Mouse (Mus musculus) heart, adult 9 months (tissue): ENCODE results near the gene Gm36210.

Source experiments
- DNase-seq, 2 experiments: peaks; one replicate each; pipeline ENCODE4 v3.0.0; 2022; ENCODE audit warnings: low spot score in 2 of 2

Gm36210 gene

GRCm38 (mm10) chr7:4906466-4906950 is at the start of gene Gm36210:
Gene Gm36210, minus strand, starts transcription at chr7:4906516.
- no peak for DNase-seq

GRCm38 (mm10) chr7:4953815-4954445 is 47.6 kb upstream of the Gm36210 start:
- peak in 1 of 2 experiments; percentile 33 for DNase-seq

DNA sequence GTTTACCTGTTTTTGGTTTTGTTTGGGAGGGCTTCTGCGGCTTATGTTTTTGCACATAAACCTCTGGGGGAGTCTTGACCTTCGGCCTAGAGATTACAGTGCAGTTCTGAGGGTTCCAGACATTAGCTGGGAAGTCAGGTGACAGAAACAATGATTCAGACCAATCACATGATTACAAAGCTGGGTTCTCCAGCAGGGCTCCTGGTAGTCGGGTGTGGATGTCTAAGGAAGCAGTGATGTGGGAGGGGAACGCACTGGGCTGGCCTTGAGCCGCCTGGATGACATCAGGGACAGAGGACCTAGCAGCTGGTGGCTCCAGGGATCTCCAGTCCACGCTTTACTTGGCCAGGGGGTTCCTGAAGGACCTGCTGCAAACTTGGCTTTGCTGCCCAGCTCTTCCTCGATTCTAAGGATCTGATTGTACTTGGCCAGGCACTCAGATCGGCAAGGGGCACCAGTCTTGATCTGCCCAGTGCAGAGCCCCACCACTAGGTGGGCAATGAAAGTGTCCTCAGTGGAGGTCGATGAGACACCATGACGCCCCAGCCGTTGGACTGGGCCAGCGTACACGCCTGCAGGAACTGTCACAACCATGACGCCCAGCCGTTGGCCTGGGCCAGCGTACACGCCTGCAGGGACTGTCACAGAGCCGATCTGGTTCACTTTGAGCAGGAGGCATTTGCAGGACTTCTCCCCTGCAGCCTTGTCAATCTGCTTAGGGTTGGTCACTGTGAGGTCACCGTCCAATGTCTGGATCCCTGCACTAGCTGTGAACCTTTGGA is 44.4 kb upstream of the Gm36210 start:
- peak; percentile 61 to 69 for DNase-seq

DNA sequence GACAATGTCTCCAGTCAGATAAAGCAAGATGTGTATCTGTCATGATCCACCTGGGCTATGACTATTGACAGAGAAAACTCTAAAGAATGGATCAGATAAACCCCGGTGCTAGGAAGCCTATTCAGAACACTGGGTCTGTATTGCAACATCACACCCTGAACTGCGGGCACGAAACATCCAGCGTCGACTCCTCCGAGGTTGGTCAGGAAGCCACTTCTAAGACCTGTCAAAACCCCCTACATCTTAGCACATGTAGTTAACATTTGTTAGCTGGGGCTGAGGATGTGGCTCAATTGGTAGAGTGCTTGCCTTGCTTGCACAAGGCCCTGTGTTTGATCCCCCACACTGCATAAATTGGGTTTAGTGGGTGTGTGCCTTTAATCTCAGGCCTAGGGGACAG is 42.1 kb upstream of the Gm36210 start:
- DNase-seq = no peak

DNA sequence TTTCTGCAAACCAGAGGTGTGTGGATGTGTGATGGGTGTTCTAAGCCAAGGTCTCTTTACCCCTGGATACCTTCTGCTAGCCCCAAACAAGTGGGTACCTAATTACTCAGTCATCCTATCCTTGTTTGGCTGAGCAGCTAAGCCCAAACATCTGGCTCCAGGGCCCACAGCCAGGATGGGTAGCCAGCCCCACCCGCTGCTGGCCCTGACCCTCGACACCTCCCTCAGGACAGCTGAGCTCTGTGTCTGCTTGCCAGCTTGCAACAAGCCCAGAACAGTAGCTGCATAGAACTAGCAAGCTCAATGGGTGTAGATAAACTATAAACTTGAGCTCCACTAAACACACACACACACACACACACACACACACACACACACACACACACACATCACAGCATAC is 41.5 kb upstream of the Gm36210 start:
- peak; percentile 53 to 80 for DNase-seq

DNA sequence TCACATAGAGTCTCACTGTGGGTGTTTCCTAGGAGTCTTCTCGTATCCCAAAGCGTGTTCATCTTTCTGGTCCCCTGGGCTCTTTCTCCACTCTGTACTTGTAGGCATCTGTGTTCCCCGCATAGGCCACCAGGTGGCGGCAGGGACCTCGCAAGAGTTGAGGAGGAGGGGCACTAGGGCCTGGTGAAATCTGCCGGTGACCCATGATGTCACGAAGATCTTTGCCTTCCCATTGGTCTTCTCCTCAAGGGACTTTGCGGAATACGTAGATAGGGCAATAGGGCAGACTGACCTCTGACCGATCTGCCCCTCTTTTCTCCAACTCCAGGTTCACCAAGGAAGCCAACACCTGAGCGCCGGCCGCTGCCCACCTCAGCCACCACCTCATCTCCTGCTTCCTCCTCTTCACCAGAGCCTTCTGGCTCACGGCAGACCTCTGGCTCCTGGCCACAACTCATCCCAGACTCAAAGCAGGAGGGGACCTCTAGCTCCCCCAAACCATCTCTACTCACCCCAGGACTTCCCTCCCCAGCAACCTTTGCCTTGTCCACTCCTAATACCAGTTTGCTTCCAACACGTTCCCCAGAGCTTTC is 37.0 kb upstream of the Gm36210 start:
- DNase-seq = peak; percentile 91 to 94

DNA sequence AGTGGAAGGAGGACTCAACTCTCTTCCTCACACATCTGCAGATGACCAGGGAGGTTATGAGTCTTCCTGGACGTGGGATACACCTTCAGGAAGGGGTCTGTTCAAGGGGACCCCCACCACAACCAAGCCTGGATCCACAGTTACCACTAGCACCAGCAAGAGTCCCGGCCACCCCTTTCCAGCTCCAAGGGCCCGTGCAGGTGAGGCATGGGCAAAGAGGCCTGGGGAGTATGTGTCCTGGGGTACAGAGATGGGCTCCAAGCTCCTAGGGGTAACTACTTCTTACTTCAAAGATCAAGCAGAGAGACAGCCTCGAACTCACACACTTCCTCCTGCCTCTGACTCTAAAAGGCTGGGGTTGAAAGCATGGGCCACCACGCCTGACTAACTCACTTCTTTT is 36.4 kb upstream of the Gm36210 start:
- no peak for DNase-seq

- peak; percentile 66 to 81 for DNase-seq
These were observed 33.8 kb upstream of the Gm36210 start for GRCm38 (mm10) chr7:4940068-4940479.

- peak in 1 of 2 experiments; percentile 67 for DNase-seq
These were observed 32.1 kb upstream of the Gm36210 start for GRCm38 (mm10) chr7:4938456-4938855.

DNA sequence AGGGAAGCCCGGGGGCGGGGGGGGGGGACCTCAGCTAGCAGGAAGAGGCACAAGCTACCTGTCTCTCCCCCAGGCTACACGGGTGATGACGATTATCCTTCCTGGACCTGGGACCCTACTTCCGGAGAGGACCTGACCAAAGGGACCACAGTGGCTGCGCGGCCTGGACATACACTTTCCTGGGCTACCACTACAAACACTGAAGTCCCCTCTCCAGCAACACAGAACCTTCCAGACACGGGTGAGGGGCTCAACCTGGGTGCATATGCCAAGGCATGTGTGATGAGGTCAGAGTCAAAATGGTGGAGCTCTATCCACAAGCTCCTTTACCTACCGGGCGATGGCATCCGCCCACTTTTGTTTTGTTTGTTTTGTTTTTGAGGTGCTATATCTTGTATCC is 31.1 kb upstream of the Gm36210 start:
- DNase-seq = no peak

GRCm38 (mm10) chr7:4936832-4937231 is 30.5 kb upstream of the Gm36210 start:
- no peak for DNase-seq

GRCm38 (mm10) chr7:4934160-4934914 is 28.0 kb upstream of the Gm36210 start:
- DNase-seq = no peak

GRCm38 (mm10) chr7:4933103-4933502 is 26.8 kb upstream of the Gm36210 start:
- no peak for DNase-seq

DNA sequence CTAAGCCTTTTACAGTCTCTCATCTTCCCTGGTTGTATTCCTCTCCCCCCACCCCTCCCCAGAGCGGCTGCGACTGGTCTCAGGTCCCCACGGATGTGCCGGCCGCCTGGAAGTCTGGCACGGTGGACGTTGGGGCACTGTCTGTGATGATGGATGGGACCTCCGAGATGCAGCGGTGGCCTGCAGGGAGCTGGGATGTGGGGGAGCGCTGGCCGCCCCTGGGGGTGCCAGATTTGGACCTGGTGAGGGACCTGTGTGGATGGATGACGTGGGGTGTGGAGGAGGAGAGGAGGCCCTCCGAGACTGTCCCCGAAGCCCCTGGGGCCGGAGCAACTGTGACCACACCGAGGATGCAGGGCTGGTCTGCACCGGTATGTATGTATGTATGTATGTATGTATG is 22.0 kb upstream of the Gm36210 start:
- no peak for DNase-seq

DNA sequence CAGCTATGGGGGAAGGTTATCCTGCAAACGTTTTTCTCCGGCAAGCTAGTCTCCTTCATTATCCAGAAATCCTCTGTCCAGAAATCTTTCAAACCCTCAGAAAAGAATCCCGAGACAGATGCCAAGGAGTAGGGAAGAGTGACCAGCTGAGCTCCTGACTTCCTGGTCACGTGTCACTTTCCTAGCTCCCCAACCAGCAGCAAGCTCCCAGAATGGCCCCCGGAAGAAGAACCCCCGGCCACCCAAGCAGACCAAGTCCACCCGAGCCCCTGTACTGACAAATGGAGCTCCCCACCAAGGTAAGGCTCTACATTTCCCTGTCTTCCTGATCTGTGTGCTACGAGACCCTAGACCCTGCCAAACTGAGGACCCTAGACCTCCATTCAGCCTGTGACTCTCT is 21.4 kb upstream of the Gm36210 start:
- DNase-seq = no peak

DNA sequence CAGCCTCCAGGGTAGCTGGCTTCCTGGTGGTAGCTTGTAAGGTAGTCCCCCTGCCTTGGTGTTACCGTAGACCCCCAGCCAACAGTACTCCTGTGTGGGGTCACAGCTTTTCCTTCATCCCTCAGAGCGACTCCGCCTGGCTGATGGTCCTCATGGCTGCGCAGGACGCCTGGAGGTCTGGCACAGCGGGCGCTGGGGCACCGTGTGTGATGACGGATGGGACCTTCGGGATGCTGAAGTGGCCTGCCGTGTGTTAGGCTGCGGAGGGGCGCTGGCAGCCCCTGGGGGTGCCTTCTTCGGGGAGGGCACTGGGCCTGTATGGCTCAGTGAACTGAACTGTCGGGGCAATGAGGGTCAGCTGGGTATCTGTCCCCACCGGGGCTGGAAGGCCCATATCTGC is 20.5 kb upstream of the Gm36210 start:
- DNase-seq = no peak

DNA sequence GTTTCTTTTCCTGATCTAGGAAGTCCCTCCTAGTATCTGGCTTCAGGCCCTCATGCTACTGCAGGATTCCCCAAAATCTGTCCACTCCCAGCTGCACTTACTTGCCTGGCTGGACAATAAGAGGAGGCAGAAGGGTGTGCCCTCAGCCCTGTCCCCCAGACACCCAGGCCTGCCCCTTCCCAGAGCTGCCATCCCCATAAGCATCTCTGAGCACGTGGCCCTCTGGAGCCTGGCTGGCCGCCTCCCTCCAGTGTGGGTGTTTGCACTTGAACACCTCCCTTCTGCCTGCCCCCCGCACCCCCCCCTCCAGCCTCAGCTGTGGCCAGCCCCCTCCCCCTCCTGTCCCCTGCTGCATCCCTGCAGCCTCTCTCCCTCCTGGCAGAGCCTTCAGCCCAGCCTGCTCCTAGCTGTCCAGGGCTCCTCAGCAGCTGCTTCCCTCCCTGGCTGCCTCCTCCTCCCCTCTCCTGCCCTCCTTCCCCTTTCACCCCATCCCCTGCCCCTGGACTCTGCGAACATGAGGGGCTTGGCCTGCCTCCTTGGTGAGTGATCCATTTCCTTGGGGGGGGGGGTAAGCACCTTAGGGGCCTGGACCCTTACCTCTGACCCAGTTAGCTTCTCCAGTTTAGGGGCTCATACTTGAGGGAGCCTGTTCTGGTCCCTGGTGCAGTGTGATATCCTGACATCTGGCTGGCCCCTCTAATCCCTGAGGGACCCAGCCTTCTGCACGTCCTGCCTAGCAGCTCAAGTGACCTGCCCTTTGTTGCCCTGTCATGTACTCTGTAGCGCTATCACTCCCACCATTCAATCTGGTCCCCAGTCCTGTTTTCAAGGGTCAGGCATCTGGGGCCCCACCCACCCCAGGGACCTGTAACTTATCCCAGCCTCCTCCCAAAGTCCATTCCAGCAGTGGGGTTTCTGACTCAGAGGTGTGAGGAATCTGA is 19.4 kb upstream of the Gm36210 start, which contains the start of gene Ssc5d:
Ssc5d (plus strand) TSS at position 345 of the 941 bp plus-strand sequence.
- DNase-seq = peak; percentile 66 to 67

DNA sequence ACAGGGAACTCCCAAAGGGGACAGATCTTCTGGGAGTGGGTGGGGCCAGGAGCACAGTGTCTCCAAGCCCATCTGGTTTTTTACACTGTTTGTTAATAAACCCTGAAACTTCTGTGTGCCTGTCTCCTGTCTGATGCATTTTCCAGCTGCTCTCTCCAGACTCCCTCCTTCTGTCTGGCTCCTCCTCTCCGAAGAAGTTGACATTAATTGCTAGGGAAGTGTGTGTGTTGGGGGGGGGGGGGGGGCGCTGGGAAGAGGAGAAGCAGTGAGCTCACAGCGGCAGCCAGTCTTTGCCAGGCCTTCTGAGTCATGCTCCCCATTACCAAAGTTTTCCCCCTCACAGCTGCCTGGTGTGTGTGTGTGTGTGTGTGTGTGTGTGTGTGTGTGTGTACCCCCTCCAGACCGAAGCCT is 18.6 kb upstream of the Gm36210 start:
- DNase-seq = peak; percentile 78 to 81

DNA sequence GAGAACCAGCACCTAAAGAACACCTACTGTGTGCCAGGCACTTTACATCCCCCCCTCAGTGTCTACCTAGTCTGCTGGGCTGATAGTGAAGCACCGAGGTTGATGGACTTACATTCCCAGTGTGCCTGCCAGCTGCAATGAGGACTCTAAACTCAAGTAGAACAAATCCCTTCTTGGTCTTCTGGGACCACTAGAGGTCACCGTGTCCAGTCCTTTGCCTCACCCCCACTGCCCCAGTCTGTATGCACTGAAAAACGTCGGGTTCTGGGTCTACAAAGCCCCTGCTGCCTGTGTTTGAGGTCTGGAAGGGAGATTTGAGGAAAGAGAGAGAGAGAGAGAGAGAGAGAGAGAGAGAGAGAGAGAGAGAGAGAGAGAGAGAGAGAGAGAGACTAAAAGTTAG is 18.2 kb upstream of the Gm36210 start:
- no peak for DNase-seq

- peak in 1 of 2 experiments; percentile 49 for DNase-seq
These were observed 17.5 kb upstream of the Gm36210 start for GRCm38 (mm10) chr7:4923586-4924364.
